Mouse (Mus musculus): ENCODE measurements around the gene Irf4. TPM values are rescaled to one million over a fixed set of nuclear protein-coding genes. Genes with fewer than 3 reads are reported as not detected.

Irf4 gene
- polyA plus RNA-seq, 1 experiment: 6.6 TPM

DNA sequence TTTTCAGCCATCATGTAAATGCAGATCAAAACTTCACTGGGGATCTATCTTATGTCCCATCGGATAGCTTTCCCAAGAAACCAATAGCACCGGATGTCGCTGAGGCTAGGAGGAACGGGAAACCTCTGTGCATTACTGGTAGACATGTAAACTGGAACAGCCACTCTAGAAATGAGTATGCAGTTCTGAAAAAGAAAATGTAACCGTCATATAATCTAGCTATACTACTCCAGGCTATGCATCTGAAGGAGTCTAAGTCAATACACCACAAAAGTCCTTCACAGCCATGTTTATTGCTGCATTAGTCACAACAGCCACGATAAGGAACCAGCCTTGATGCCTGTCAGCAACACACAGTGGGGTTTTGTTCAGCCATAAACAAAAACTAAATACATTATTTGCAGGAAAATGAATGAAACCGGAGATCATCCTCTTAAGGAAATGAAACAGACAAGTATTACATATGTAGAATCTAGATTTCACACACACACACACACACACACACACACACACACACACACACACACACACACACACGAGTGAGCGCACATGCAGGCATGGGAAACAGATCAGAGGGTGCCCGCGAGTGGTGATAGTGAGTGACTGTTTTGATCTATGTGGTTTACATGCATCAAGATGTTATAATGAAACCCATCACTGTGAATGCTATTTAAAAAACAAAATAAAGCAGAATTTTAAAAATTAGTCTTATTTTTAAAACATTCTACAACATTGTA, 16.1 kb upstream of the Irf4 start:
- DNase-seq: no peak
- WGBS: 68% methylated on average over 11 of the region's 11 CpGs
- no peak overlapping the region for H3K27ac ChIP-seq (ENCODE audit: control insufficient read depth, insufficient read depth, low read length)
- H3K36me3 ChIP-seq (ENCODE audit: control insufficient read depth, insufficient read depth, low read length): no peaks in the 10 kb centered on the region
- no peak for TF ChIP-seq CTCF (IDR thresholded peaks at IDR 0.05; ENCODE audit: borderline replicate concordance, control insufficient read depth, extremely low read depth, insufficient read depth, low read length, poor library complexity)
- TF ChIP-seq POLR2A (IDR thresholded peaks at IDR 0.05; ENCODE audit: control insufficient read depth, extremely low read depth, insufficient read depth, low read length, poor library complexity): no peak
- H3K4me1 ChIP-seq (replicated peaks; ENCODE audit: control insufficient read depth, insufficient read depth, low read length): no peaks in the 10 kb centered on the region; the same call in 1 of the 2 replicates
- no peak overlapping the region for H3K4me3 ChIP-seq (ENCODE audit: control insufficient read depth, insufficient read depth, low read length)
- H3K27me3 ChIP-seq (ENCODE audit: control insufficient read depth, insufficient read depth, low read length): no peaks in the 10 kb centered on the region

DNA sequence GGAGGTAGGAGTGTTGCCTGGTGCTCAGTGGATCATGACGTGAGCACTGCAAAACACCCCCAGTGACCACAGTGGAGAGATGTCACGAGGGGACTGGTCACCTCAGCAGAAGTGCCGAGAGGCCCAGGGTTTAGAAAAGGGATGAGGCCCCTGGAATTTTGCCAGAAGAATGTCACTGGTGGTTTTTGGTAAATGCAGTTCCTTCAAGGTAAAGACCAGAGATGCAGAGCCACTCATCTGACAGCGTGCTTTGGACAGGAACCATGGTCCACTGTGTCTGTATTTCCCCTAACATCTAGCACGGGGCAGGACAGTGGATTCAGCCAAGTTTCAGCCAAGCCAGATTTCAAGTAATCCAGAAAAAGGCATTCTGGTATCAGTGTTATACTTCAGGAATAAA, 12.3 kb upstream of the Irf4 start:
- Histone ChIP-seq H3K36me3 (ENCODE audit: control insufficient read depth, insufficient read depth, low read length) (no peaks in the 10 kb centered on the region), H3K4me1 (replicated peaks; ENCODE audit: control insufficient read depth, insufficient read depth, low read length) (peaks cover 3% of the 10 kb centered on the region; the same call in 1 of the 2 replicates), H3K27me3 (ENCODE audit: control insufficient read depth, insufficient read depth, low read length) (no peaks in the 10 kb centered on the region), H3K4me3 (ENCODE audit: control insufficient read depth, insufficient read depth, low read length) (no peak overlapping the region), H3K27ac (ENCODE audit: control insufficient read depth, insufficient read depth, low read length) (no peak overlapping the region)
- 93% methylated on average over 5 of the region's 5 CpGs for WGBS
- no peak for DNase-seq
- no peak for TF ChIP-seq POLR2A (IDR thresholded peaks at IDR 0.05; ENCODE audit: control insufficient read depth, extremely low read depth, insufficient read depth, low read length, poor library complexity)
- TF ChIP-seq CTCF (IDR thresholded peaks at IDR 0.05; ENCODE audit: borderline replicate concordance, control insufficient read depth, extremely low read depth, insufficient read depth, low read length, poor library complexity): no peak

DNA sequence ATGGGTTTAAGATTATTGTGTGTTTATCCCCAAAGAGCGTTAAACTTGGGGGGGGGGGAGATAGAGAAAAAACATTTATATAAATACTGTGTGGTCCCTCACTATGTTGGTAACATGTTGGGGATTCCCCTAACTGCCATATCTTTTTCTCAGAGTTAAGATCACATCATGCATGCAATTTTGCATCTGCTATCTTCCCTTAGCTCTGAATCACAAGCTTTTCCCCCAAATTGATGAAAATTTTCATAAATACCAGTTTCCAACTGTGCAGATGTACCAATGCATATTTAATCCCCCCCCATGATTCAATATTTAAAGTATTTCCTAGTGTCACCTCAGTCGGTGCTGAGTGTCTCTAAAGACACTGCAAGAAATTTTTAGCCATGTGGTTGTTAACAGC, 11.8 kb upstream of the Irf4 start:
- Histone ChIP-seq H3K27ac (ENCODE audit: control insufficient read depth, insufficient read depth, low read length) (no peak overlapping the region), H3K36me3 (ENCODE audit: control insufficient read depth, insufficient read depth, low read length) (no peaks in the 10 kb centered on the region), H3K4me3 (ENCODE audit: control insufficient read depth, insufficient read depth, low read length) (no peak overlapping the region), H3K27me3 (ENCODE audit: control insufficient read depth, insufficient read depth, low read length) (no peaks in the 10 kb centered on the region), H3K4me1 (replicated peaks; ENCODE audit: control insufficient read depth, insufficient read depth, low read length) (peaks cover 8% of the 10 kb centered on the region)
- 91% methylated on average over 2 of the region's 2 CpGs for WGBS
- TF ChIP-seq POLR2A (IDR thresholded peaks at IDR 0.05; ENCODE audit: control insufficient read depth, extremely low read depth, insufficient read depth, low read length, poor library complexity) (no peak), CTCF (IDR thresholded peaks at IDR 0.05; ENCODE audit: borderline replicate concordance, control insufficient read depth, extremely low read depth, insufficient read depth, low read length, poor library complexity) (no peak)
- DNase-seq: no peak

DNA sequence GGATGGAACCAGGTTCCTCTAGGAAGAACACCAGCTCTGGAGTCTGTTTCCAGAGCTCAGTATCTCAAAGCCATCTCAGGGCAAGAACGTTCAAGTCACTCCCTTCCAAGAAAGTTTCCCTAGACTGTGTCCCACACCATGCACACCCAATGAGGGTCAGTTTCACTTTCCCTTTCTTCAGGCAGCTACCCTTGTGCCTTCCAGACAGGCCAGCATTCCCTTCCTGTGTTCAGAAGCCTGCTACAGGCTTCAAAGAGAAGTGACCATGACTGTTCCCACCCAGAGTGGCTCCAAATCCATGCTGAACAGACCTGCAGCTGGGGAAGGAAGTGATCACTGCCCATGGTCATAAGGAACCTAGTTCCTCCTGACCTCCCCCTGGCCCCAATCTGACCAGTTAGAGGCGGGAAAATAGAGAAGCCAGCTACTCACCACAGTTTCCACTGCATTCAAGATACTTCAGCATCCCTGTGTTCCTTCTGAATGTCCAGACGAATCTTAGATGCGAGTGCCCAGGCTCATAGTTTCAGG, 10.7 kb upstream of the Irf4 start:
- H3K4me1 ChIP-seq (replicated peaks; ENCODE audit: control insufficient read depth, insufficient read depth, low read length): peaks cover 15% of the 10 kb centered on the region
- 77% methylated on average over 4 of the region's 4 CpGs for WGBS
- H3K4me3 ChIP-seq (ENCODE audit: control insufficient read depth, insufficient read depth, low read length): no peak overlapping the region
- no peak for DNase-seq
- no peak overlapping the region for H3K27ac ChIP-seq (ENCODE audit: control insufficient read depth, insufficient read depth, low read length)
- no peak for TF ChIP-seq POLR2A (IDR thresholded peaks at IDR 0.05; ENCODE audit: control insufficient read depth, extremely low read depth, insufficient read depth, low read length, poor library complexity)
- no peak for TF ChIP-seq CTCF (IDR thresholded peaks at IDR 0.05; ENCODE audit: borderline replicate concordance, control insufficient read depth, extremely low read depth, insufficient read depth, low read length, poor library complexity)
- no peaks in the 10 kb centered on the region for H3K27me3 ChIP-seq (ENCODE audit: control insufficient read depth, insufficient read depth, low read length)
- H3K36me3 ChIP-seq (ENCODE audit: control insufficient read depth, insufficient read depth, low read length): no peaks in the 10 kb centered on the region

DNA sequence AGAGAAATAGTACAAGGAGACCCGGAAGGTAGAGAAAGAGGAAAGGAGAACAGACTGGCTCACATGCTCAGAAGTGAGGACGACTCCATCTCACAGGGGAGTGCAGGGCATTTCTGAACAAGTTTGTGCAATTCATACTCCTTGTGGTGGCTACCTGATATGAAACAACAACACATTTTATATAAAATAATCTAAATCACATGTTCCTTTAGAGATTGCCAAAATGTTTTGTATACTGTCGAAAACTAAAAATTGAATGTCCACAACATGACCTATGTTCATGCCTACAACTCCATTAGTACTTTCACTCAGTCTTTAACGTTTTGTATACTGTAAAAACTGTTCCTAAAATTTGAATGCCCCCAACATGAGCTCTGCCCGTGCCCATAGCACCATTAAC, 7.9 kb upstream of the Irf4 start:
- no peak for DNase-seq
- no peaks in the 10 kb centered on the region for H3K27me3 ChIP-seq (ENCODE audit: control insufficient read depth, insufficient read depth, low read length)
- TF ChIP-seq CTCF (IDR thresholded peaks at IDR 0.05; ENCODE audit: borderline replicate concordance, control insufficient read depth, extremely low read depth, insufficient read depth, low read length, poor library complexity) (no peak), POLR2A (IDR thresholded peaks at IDR 0.05; ENCODE audit: control insufficient read depth, extremely low read depth, insufficient read depth, low read length, poor library complexity) (no peak)
- no peak overlapping the region for H3K4me3 ChIP-seq (ENCODE audit: control insufficient read depth, insufficient read depth, low read length)
- H3K36me3 ChIP-seq (ENCODE audit: control insufficient read depth, insufficient read depth, low read length): no peaks in the 10 kb centered on the region
- peaks cover 15% of the 10 kb centered on the region for H3K4me1 ChIP-seq (replicated peaks; ENCODE audit: control insufficient read depth, insufficient read depth, low read length)
- no peak overlapping the region for H3K27ac ChIP-seq (ENCODE audit: control insufficient read depth, insufficient read depth, low read length)
- WGBS: 93% methylated on average over 5 of the region's 5 CpGs

DNA sequence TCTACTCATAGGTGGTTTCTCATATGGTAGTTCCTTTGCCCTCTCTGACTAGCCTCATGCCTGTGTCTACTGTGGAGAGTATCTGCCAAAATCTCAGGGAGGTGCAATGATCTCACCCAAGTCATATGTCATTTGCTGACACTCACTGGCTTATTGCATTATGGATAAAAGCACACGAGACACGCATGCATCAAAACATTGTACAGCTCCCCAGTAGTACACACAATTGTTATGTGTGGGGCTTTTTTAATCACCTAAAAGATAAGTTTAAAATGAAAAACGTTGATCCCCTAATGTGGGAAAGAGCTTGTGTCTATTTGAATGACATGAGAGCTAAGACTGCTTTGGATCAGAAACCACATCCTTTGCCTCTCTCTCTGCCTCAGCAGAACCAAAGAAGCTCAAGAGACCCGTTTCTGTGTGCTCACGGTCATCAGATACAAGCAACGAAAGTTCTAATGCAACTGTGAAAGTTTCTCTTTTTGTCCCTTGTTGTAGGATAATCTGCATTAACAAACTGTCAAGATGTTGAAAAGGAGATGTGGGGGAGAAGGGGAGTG, 6.5 kb upstream of the Irf4 start:
- H3K4me1 ChIP-seq (replicated peaks; ENCODE audit: control insufficient read depth, insufficient read depth, low read length): peaks cover 18% of the 10 kb centered on the region
- TF ChIP-seq POLR2A (IDR thresholded peaks at IDR 0.05; ENCODE audit: control insufficient read depth, extremely low read depth, insufficient read depth, low read length, poor library complexity): no peak
- DNase-seq: no peak
- no peaks in the 10 kb centered on the region for H3K36me3 ChIP-seq (ENCODE audit: control insufficient read depth, insufficient read depth, low read length)
- WGBS: 9% methylated on average over 6 of the region's 6 CpGs
- no peak overlapping the region for H3K4me3 ChIP-seq (ENCODE audit: control insufficient read depth, insufficient read depth, low read length)
- no peak overlapping the region for H3K27ac ChIP-seq (ENCODE audit: control insufficient read depth, insufficient read depth, low read length)
- no peaks in the 10 kb centered on the region for H3K27me3 ChIP-seq (ENCODE audit: control insufficient read depth, insufficient read depth, low read length)

All from thymus, adult 2 months (tissue).